Mouse (Mus musculus): ENCODE measurements around the gene Snd1.

DNA sequence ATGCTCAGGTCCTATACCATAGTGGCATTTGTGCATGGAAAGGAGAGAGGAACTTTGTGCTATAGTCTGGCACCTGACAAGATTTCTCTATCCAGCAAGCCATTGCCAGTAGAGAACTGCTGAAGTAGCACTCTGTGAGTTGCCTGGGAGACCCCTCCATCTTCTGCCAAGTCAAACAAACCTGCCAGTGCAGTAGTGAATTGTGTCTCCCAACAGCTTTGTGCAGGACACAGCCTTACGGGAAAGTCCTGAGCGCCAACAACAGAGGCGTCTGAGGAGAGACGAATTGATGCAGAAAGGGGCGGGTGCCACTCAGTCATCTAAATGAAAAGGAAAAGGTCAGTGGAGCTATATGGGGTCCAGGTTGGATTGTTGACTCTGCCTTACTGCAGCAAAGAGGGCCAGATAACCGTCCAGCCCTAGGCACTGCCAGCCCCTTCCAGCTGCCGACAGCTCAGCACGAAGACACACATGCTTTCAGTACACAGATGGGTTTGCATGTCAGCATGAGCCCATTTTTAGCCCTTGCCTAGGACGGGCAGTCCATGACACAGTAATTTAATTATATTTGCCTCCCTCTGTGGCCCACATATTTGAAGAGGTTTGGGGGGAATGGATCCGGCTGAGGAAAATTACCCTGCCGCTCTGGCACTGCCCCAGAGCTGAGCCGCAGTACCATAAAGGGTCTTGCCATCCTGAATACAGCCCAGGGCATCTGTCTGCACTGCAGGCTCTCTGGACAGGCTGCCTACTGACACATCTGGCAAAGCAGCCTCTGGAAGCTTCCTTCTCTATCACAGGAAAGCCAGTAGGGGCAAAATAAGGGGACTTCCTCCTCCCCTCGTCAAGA, 344.8 kb downstream of the Snd1 start:
- no peak for TF ChIP-seq FLI1 (IDR thresholded peaks at IDR 0.05; ENCODE audit: low read length)
- TF ChIP-seq GATA1 (IDR thresholded peaks at IDR 0.05; ENCODE audit: borderline replicate concordance, low read length) = no peak
